Mouse (Mus musculus): ENCODE results near the gene Smpd4.

DNA sequence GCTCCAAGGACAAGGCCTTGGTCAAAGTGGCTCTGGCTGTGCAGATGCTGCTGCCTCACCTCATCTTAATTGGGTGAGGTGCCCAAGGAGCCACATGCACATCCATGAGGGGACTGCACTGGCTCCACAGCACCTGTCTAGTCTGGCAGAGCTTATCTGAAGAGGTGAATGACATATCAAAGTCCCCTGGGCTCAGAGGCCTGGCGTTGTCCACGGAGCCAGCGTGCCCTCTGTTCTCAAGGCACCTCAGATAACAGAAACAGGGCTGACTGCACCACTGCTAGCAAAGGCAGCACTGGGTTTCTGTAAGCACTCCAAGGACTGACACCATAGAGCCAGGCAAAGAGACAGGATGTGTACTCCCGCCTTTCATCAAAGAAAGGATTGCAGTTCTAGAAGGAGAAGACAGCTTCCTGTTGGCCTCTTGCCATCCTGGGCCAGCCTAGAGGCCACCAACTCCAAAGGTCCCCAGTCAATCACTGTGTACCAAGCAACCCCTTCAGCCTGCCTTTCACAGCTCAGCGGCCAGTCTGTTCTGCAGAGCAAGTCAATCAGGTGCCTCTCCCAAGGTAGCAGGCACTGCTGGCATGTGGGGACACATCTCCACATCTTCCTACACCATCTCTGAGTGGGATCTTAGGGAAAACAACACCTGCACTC, 37.2 kb downstream of the Smpd4 start:
- TF ChIP-seq CTCF (IDR thresholded peaks at IDR 0.05; ENCODE audit: low read depth), result no peak
- no peak for TF ChIP-seq EP300 (IDR thresholded peaks at IDR 0.05; ENCODE audit: low read depth)
